Mouse (Mus musculus): ENCODE measurements around the gene Slc12a3.

DNA sequence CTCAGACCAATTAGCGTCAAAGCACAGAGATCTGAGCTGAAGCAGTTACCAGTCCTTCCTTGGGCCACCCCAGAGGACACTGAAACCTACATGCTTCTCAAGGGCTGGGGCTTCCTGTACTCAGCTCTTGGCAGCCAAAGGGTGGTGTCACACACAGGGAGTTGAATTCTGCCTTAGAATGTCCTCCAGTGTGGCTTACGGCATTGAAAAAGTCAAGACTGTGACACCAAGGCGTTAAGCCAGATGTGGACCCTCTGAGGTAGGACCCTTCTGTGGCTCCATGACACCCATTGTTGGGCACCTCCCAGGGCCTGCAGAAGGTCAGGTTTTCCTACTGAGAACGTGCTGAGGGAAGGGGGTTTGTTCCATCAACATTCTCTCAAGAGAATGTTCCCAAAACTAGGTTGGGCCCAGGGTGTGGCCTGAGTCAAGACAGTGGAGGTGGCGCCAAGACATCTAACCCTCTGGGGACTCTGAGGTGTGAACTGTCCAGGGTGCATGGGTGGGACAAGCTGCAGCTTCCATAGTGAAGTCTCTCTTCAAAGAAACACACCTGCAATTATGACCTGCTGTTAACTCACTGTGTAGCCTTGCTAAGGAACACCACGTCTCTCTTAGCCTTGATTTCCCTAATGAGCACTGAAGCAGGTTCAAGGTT is 32.9 kb downstream of the Slc12a3 start:
- TF ChIP-seq POLR2A (IDR thresholded peaks at IDR 0.05; ENCODE audit: insufficient read depth, low read depth, low read length) = peak; percentile 40; the same call in 1 of the 2 replicates
- TF ChIP-seq CTCF (IDR thresholded peaks at IDR 0.05) = no peak
